Mouse (Mus musculus) spleen, postnatal 14 days (tissue): ENCODE measurements around the gene Clcf1.

Experiments
- DNase-seq, 2 experiments: peaks; one replicate each; pipeline ENCODE4 v3.0.0; 2021 to 2022; ENCODE audit warnings: low spot score in 2 of 2

Gene Clcf1

DNA sequence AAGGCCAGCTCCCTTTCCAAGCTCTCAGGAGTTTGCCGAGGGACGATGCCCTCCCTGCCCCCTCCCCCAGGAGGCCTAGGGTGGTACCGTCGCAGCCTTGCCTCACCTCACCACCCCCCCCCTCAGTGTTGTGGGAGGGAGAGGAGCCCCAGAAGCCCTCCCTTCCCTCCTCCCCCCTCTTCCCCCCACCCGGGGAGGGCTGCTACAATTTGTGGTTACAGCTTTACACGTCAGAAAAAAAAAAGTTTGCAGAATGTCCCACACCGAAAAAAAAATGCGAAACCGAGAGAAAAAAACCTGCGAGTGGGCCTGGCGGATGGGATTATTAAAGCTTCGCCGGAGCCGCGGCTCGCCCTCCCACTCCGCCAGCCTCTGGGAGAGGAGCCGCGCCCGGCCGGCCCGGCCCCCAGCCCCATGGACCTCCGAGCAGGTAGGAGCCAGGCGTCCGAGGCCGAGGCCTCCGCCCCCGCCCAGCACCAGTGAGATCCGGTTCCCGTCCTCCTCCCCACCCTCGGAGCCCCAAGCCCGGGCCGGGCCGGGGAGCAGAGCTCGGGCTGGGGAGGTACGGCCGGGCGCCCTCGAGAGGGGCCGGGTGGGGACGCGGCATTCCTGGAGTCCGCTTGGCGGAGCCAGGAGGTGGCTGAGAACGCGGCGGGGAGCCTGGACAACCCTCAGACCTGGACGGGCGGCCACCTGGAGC is at the start of gene Clcf1, which contains the start of gene AC109138.7:
Gene Clcf1, plus strand, starts transcription at position 168 of the 700 bp plus-strand sequence.
Gene AC109138.7, plus strand, starts transcription at position 287 of the 700 bp plus-strand sequence.
- peak; percentile 50 to 68 for DNase-seq

DNA sequence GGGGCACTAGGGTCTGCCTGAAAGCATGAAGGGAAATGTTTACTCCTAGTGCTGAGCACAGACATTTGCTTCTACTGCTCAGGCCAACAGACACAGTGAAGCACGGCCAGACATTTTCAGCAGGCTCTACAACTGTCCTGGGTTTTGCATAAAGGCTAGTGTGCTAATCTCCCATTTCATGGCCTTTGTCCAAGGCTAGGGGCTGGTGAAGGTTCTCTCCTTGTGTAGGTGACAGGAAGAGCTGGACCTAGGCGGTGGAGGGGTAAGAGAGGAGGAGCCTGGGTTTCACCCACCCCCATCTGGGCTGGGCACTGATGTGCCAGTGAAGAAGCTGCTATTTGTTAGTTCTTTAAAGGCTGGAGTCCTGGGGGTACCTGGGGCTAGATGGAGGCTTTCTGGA is 49.3 kb upstream of the Clcf1 start:
- no peak for DNase-seq

DNA sequence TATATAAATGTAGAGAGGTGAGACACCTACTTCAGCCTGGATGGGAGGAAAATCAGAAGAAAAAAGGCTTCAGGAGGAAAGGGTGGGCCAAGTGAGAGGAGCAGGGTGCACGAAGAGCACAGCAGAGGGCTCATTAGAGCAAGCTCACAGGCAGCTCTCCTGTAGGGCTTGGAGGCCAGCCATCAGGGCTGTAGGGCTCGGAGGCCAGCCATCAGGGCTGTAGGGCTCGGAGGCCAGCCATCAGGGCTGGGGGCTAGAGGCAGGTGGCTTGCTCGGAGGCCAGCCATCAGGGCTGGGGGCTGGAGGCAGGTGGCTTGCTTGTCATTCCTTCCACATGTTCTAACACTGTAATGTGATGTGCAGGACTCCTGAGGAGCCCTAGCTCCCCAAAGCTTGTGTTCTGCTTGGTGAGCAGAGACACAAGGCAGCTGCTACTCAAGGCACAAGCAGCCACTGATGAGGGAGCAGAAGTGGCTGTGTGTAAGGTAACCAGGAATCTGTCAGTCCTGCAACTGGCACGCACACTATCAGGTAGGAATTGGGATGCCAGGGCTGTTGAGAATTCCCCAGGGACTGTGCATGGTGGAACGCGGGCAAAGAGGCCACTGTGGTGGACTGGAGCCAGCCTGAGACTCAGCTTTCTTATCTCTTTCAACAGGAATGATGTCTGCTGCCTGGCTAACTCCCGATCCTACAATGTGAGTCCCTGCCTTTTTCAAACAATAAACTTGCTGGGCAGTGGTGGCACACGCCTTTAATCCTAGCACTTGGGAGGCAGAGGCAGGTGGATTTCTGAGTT is 47.2 kb upstream of the Clcf1 start:
- no peak for DNase-seq

DNA sequence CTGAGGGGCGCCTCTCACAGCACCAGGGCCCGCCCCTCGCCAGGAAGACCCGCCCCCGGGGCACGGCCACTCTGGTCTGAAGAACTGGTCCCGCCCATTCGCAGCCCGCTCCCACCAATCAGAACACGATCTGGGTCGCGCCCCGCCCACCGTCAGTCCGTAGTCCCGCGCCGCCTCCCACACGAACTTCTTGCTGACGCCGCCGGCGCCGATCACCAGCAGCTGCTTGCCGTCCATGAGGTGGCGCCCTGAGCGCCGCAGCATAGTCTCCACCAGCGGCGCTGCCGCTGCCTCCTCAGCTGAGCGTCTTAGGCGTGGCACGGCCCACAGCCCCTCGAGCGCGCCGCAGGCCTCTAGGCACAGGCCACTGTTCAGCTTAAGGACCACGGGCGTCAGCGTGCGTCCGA is 44.7 kb upstream of the Clcf1 start:
- peak; percentile 99 to 100 for DNase-seq

DNA sequence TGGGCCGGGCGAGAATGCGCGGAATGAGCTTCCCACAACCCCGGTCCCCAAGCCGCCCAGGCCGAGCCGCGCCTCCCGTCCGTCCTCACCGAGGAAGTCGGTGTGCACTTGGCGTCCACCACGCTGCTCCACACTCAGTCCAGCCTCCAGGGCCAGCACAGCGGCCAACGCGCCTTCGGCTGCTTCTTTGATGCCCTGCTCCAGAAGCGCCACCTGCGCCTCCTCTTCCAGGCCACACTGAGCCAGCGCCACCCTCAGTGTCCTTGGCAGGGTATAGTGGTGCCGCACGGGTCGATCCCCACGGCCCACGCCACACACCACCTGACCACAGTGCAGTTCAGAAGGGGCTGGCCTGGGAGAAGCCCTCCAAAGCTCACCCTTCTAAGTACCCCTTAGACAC is 44.2 kb upstream of the Clcf1 start:
- DNase-seq = no peak

DNA sequence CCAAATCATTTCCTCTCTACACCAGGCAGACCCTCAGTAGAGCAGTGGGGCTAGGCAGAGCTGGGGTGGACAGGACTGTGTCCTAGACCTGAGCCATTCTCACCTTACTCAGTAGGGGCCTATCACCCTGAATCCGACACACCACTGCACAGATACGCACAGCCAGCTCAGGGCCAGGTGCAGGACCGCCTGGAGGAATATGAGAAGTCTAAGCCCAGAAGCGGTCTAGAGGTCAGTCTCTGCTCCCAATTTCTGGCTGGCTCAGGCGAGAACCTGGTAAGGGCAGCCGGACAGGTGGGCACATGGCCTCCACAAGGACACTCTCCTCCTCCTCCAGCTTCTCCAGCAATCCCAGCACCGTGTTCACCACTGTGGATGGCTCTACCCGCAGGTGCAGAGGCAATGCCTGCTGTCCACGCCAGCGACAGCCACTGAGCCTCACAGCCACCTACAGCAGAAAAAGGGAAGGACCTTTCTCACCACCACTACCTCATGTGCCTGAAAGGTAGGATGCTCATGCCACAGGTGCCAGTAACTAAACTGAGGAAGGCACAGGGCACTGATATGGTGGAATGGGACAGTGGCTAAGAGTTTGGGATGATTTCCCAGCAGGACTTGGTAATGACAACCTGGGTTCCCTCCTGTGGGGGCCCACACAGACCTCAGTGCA is 43.2 kb upstream of the Clcf1 start:
- no peak for DNase-seq

DNA sequence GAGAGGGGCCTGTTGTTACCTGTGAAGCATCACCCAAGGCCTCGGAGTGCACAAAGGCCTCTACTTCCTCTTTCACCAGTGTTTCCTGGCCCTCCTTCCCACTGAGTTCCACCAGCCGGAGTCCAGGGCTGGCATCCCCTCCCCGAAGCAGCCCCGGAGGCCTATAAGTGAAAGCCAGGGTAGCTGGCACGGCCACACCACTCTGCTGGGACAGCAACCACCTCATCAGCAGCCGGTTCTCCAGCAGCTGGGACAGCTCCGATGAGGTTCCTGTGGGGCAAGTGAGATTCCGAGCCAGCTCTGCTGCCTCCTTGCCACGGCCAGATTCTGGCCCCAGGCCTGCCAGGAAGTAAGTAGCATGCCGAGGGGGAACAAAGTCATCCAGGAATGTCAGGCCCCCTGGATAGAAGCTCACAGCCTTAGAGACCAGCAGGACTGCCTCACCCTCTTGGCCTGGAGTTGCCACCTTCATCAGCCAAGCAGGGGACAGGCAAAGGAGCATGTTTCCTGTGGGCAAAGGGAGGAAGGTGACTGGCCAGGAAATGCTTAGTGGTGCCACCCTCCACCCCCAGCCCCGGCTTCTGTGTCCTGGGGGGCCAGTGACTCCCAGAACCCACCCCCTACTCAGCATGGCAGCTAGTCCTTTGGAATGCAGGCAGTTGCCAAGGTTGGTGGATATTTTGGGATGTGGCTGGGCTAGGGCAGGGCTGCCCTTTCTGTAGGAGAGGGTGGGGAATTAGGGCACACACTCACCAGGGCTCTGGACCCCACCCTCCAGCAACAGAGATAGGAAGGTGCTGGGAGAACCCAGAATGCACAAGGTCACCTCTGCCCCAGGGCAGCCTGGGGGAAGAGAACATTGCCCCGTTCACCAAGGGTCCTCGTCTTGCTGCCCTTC is 42.4 kb upstream of the Clcf1 start:
- no peak for DNase-seq

DNA sequence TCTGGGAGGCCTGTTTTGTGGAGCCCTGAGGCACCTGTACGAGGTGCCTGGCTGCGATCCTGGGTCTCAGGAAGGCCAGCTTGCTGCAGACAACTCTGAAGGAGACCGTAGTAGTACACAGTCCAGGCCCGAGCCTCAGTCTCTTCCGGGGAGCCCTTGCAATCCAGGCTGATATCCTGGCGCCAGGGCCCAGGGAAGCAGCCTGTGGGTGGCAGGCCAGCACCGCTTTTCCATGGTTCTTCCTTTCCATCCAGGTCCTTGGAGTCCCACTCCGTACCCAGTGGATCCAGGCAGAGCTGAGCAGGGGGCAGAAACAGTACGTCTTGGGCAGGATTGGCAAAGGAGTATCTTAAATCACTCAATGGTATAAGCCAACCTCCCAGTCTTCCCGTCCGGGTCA is 41.1 kb upstream of the Clcf1 start:
- no peak for DNase-seq

DNA sequence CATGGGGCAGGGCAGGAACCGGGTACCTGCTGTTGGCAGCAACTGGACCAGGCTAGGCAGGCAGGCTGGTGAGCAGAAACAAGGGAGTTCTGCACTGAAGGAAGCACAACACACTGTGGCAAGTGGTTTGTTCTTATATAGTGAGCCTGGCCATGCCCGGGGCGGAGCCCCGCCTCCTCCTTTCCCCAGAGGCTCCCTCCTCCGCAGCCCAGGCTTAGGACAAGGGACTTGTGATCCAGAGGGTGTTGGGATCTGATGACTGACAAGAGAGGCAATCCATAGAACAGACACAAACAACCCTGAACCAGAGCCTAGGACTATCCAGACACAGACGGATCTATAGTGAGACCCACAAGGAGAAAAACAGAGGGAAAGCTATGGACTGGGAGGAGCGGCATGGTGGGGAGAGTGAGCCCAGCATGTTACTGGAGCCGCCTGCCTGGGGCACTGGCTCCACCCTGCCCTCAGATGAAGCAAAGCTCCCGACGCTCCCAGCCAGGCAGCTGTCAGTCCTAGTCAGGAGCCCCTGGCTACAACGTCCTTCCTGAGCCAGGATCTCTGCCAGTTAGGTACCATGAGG is 38.6 kb upstream of the Clcf1 start, which contains the start of gene Carns1:
Gene Carns1, minus strand, starts transcription at position 112 of the 580 bp plus-strand sequence.
- no peak for DNase-seq

DNA sequence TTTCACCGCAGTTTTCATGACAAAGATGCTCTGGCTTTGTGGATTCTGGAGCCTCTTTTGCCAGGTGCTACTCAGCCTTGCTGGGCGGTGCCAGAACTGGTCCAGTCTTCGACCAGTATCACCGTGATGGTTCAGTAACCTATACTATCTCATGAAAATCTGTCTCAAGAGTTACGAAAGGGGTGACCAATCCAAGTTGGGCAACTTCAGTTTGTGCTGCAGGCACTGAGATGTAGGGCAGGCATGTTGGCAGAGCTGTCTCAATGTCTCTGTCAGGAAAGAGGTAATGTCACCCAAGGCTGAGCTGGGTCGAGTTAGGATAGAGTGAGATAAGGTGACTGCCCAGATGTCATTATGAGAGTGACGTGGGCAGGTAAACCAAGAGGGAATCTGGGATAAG is 33.6 kb upstream of the Clcf1 start:
- DNase-seq = no peak

DNA sequence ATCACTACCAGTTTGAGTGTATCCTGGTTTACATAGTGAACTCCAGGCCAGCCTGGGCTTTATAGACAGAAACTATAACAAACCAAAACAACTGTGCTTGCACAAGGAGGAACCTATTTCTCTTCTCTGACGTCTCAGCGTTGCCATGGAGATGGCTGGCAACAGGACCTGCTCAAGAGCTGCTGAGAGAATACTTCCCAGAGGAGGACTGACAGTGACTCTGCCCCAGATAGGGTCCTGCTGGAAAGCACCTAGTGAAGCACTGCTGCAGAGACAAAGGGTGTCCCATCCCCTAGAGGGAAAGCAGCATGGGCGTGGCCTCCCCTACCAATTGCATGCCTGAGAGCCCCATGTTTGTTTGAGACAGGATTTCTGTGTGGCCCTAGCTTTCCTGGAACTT is 32.1 kb upstream of the Clcf1 start:
- peak in 1 of 2 experiments; percentile 48 for DNase-seq

DNA sequence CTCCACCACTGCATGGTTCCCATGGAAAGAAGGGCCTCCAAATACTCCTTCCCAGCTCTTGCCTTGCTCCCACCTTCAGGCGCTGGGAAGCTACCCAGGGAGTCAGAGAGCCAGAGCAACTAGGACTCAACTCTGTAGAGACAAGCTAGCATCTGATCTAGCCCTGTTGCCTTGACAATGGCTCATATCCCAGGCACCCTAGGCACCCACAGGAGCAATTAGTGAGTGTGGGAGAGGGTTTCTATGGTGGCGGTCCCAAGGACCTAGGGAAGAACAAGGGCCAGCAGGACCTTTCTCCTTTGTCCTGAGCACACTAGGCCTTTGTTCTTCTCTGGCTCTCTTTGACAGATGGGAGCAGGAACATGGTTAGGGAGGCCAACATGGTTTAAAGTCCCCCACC is 30.3 kb upstream of the Clcf1 start:
- no peak for DNase-seq

DNA sequence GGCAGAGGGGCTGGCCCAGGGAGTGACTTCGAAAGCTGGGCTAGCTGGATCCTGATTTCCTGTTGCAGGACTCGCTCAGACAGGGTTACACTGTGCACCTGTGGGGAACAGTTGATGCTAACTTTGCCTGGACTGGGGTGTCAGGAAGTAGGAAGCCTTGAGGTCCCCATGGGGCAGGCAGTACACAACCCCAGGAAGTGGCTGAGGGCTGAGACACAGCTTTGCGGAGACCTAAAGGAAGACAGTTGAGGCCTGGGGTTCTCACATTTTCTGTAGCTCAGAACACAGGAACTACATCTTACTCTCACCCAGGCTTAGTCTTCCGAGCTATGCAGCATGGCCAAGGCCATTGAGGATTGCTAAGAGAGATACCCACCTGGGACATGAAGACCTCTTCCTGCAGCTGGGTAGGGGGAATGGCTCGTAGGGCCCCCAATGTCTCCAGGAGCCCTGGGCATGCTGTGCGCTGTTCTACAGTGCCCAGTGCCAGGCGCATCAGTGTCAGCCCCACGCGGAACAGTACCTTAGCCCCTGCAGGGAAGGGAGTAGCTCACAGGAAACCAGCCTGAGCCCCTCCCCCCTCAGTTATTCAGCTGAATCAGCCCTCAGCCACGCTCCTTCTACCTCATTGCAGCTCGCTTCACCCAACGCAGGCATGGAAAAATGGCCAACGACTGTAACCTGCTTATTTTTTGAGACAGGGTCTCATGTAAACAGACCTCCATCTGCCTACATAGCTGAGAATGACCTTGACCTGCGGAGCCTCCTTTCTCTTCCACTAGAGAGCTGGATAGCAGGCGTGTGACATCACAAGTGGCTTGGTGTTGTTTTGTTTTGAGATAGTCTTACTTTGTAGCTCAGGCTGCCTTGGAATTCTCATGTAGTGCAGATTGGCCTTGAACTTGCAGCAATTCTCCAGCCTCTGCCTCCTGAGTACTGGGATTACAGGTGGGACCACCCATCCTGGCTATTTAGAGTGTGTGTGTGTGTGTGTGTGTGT is 28.8 kb upstream of the Clcf1 start:
- DNase-seq = peak; percentile 40 to 48

DNA sequence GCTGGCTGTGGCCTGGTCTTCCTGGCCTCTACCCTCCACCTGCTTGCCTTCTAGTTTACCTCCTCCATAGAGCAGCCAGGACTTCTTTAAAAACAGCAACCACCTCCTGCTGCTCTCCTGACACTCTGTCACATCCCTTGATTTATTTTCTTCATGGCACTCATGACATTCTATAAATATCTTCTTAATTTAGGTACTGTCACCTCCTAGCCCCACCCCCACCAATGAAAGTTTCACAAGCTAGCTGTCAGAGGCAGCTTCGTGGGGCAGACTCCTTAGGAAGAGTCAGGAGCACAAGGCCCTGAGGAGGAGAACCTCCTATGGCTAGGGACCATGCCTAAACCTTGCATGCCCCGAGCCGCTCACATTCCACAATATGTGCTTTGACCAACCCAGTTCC is 26.7 kb upstream of the Clcf1 start:
- DNase-seq = no peak

DNA sequence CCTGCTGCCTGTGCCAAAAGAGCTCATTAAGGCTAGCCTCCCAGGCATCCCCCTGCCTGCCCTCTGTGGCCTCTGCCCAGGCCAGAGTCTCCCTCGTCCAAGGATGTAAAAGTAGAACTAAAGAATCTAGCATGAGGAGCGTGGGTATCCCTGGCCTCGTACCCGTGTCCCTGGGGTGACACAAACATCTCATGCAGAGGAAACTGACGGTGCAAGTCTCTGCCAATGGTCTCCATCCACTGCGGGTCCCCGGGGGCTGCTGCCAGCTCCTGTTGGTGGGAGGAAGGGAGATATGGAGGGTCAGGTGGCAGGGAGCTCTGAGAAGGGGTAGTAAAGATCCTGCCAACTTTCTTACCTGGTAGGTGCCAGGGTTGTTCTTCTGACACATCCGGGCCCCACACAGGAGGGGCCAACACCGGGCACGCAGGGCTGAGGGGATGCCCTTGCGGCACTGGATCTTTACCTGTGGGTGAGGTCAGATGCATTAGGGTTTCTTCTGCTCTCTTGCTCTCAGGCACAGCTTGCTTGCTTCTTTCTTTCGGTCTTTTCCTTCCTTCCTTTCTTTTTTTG is 24.9 kb upstream of the Clcf1 start:
- no peak for DNase-seq

DNA sequence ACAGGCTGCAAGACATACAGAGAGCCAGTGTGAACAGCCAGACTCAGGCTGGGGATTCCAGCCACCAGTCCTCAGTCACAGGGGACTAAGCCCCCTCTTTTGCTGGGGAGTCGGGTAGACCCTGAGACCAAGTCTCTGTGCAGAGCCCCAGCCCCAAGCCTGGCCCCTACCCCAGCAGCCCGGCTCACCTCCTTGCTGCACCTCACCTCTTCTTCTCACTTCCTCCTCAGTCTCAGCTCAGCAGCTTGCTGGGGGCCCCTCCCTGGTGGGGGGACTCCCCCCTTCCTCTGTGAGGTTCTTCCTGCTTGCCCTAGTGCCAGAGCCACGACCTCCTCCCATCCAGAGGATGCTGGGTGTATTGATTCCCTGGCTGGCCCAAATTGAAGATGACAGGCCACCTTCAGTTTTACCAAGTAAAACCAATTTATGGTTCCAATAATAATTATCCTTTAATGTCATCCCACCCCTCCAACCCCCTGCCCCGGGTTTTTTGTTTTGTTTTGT is 23.2 kb upstream of the Clcf1 start, which contains the start of gene Tbc1d10c:
Gene Tbc1d10c, minus strand, starts transcription at position 454 of the 504 bp plus-strand sequence.
- peak; percentile 58 to 67 for DNase-seq

DNA sequence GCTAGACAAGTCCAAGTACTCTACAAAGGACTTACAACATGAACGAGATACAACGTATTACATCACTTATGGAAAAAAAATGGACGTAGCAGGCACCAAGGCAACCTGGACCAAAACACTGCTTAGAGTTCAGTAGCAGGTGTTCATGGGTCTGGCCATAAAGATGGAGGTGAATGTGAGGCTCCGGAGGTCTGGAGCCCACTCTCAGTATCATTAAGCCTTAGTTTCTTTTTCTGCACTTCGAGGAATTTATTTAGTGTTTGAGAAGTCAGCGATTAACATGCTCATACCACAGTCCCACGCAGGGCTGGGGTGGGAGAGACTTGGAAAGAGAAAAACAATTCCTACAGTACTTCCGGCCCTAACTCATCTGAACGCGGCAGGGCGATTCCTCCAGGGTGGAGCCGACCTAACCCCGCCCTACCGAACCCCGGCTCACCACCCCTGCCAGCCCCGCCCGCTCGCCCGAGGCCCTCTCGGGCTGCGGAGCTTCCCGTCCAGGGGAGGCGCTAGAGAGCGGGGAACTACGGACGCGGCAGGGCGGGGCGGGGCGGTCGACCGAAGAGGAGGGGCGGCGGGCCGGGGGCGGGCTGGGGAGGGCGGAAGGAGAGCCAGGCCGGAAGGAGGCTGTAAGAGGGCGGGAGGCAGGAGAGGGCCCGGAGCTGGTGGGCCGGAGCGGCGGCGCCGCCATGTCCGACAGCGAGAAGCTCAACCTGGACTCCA is 22.3 kb upstream of the Clcf1 start, which contains the start of gene Ppp1ca:
Gene Ppp1ca, plus strand, starts transcription at position 538 of the 723 bp plus-strand sequence.
- DNase-seq = peak; percentile 98 to 99

DNA sequence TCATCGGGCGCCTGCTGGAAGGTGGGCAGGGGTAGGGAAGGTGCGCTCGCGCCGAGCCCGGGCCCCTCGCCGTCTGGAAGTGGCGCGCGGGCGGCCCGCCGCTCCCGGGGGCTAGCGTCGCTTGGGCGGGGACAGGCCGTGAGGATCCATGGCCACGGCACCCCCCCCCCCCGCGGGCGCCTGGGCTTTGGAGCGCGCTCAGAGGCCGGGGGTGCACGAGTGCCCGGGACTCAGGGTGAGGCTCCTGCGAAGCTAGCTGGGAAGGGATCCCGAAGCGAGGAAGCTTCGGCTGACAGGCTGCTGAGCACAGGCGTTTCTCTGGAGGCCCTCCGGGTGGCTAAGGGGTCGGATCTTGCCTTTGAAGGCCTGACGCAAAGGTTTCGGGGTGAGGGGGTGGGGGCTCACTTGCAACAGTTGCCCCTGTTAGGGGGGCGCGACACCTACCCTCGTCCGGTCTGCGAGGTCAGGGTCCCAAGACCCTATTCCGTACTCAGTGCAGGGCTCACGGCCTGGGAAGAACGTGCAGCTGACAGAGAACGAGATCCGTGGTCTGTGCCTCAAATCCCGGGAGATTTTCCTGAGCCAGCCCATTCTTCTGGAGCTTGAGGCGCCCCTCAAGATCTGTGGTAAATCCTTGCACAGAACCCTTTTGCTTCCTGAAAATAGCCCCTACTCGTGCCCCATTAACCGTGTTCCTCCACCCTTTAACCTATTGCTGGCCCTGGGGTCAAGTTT is 21.6 kb upstream of the Clcf1 start:
- no peak for DNase-seq
